Mouse (Mus musculus) heart, embryonic 10.5 days (tissue): ENCODE measurements around the gene Psmb9. TPM values are rescaled to one million over a fixed set of nuclear protein-coding genes. Genes with fewer than 3 reads are reported as not detected.
"Not testable (repeated sequence)": the region's sequence is repeated elsewhere in the genome, so short reads cannot be mapped to it uniquely, and the experiment has no call there.

Source experiments
- DNase-seq: peaks from one replicate; pipeline ENCODE4 v3.0.0-alpha.2; 2017; ENCODE audit warnings: low spot score
- H3K27ac ChIP-seq: fragments of 300-500 bp; sonication (generic); 2 replicates; pipeline ENCODE4 v1.5.1; 2016; ENCODE audit warnings: mild to moderate bottlenecking
- H3K27me3 ChIP-seq: fragments of 300-500 bp; sonication (generic); 2 replicates; pipeline ENCODE4 v1.6.1; 2016; ENCODE audit warnings: mild to moderate bottlenecking; ENCODE audit not compliant: poor library complexity, insufficient read depth, severe bottlenecking
- H3K36me3 ChIP-seq: fragments of 300-500 bp; sonication (generic); 2 replicates; pipeline ENCODE4 v1.6.1; 2016; ENCODE audit warnings: mild to moderate bottlenecking, moderate library complexity
- H3K4me1 ChIP-seq: fragments of 300-500 bp; sonication (generic); 2 replicates; pipeline ENCODE4 v1.6.1; 2016; ENCODE audit warnings: mild to moderate bottlenecking
- H3K4me3 ChIP-seq: fragments of 300-500 bp; sonication (generic); 2 replicates; pipeline ENCODE4 v1.5.1; 2016; ENCODE audit warnings: mild to moderate bottlenecking, moderate library complexity
- H3K9me3 ChIP-seq: fragments of 300-500 bp; sonication (generic); 2 replicates; pipeline ENCODE4 v1.6.1; 2016; ENCODE audit warnings: mild to moderate bottlenecking, moderate library complexity
- WGBS: fragments of 180-500 bp; shearing (Covaris S2); methylation state at CpG from one replicate; pipeline ENCODE4 v1.1.7; 2016; 5-methylcytosine and 5-hydroxymethylcytosine counted together
- polyA plus RNA-seq: library from polyadenylated mRNA; unstranded; fragments of >200 nt; fragmentation: Nextera tagmentation; extraction: Ambion mirVana; gene quantifications from 2 replicates; pipeline ENCODE4 v1.2.1, GENCODE M21; 2016

Gene Psmb9
- polyA plus RNA-seq, 1 experiment from 2014 or later: 0.60 TPM

DNA sequence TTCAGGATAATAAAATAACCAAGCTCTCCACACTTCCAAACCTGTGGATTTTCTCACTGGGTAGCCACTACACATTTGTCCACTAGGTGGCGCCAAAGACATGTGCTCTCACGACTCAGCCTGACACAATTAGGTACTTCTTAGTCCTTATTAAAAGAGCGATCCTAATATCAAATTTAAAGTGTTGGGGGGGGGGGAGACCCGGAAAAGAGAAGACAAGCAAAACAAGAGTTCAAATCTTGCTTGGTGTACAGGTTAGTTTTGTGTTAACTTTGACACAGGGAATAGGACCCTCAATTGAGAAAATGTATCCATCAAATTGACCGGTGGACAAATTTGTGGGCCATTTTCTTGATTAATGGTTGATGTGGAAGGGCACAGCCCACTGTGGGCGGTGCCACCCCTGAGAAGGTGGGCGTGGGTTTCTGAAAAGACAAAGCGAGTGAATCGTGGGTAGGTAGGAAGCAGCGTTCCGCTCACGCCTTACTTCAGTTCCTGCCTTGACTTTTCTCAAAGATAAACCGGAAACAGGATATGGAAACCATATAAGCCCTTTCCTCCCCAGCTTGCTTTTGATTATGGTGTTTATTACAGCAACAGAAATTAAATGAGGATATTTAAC is 16.6 kb downstream of the Psmb9 start:
- H3K4me3 ChIP-seq: no peak overlapping the region
- H3K36me3 ChIP-seq: no peaks in the 10 kb centered on the region
- 0 out of 2 replicates have a peak, but pooled peaks cover 2% of the 10 kb centered on the region for H3K9me3 ChIP-seq
- H3K4me1 ChIP-seq: no peaks in the 10 kb centered on the region
- 39% methylated on average over 13 of the region's 13 CpGs for WGBS
- 0 out of 2 replicates have a peak, but pooled peaks cover 4% of the 10 kb centered on the region for H3K27me3 ChIP-seq
- peak; percentile 78 for DNase-seq
- H3K27ac ChIP-seq: no peak overlapping the region

DNA sequence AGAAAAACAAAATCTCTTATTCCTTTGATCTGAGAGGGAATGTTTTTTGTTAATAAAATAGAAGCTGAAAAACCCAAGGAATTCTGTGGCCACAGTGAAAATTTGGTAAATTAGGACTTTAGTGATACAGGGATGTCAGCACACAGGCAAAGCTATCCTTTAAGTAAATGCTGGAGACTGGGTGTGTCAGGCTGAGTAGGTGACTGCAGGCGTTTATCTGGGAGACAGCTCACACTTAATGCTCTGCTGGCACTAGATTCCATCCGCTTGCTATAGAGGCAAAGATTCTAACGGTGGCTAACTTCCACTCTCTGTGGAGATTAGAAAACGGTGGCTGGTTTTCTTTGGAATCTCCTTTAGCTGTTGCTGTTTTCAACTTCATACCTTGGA is 17.1 kb downstream of the Psmb9 start:
- DNase-seq: no peak
- Histone ChIP-seq H3K4me3 (no peak overlapping the region), H3K27ac (no peak overlapping the region), H3K9me3 (0 out of 2 replicates have a peak, but pooled peaks cover 2% of the 10 kb centered on the region), H3K36me3 (no peaks in the 10 kb centered on the region), H3K4me1 (no peaks in the 10 kb centered on the region), H3K27me3 (0 out of 2 replicates have a peak, but pooled peaks cover 4% of the 10 kb centered on the region)
- 17% methylated on average over 4 of the region's 4 CpGs for WGBS

DNA sequence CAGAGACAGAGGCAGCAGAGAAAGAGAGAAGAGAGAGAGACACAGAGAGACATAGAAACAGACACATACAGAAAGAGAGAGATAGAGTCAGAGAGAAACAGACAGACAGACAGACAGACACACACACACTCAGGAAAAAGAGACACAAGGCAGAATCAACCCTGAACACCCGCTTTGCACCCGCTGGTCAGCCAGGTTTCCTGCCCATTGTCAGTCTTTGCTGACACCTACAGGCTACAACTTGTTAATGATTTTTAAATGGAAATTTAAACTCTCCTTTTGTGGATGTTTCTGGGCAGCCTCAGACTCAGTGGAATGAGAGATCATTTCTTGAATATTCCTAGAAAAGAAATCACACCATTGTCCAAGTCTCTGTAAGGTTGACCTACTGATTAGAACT is 18.3 kb downstream of the Psmb9 start:
- Histone ChIP-seq H3K36me3 (no peaks in the 10 kb centered on the region), H3K27ac (no peak overlapping the region), H3K9me3 (0 out of 2 replicates have a peak, but pooled peaks cover 2% of the 10 kb centered on the region), H3K4me3 (no peak overlapping the region), H3K4me1 (no peaks in the 10 kb centered on the region), H3K27me3 (0 out of 2 replicates have a peak, but pooled peaks cover 4% of the 10 kb centered on the region)
- DNase-seq: no peak
- 3% methylated on average over 2 of the region's 2 CpGs for WGBS

- no peak overlapping the region for H3K4me3 ChIP-seq
- 62% methylated on average over 6 of the region's 6 CpGs for WGBS
- no peaks in the 10 kb centered on the region for H3K4me1 ChIP-seq
- H3K27me3 ChIP-seq: no peaks in the 10 kb centered on the region
- no peaks in the 10 kb centered on the region for H3K36me3 ChIP-seq
- no peak for DNase-seq
- no peak overlapping the region for H3K27ac ChIP-seq
- H3K9me3 ChIP-seq: no peaks in the 10 kb centered on the region
Observed at GRCm38 (mm10) chr17:34165033-34165730, 22.4 kb downstream of the Psmb9 start.

GRCm38 (mm10) chr17:34164202-34164895 is 23.2 kb downstream of the Psmb9 start:
- H3K36me3 ChIP-seq: no peaks in the 10 kb centered on the region
- no peak overlapping the region for H3K27ac ChIP-seq
- no peak for DNase-seq
- WGBS: 42% methylated on average over 9 of the region's 9 CpGs
- no peaks in the 10 kb centered on the region for H3K4me1 ChIP-seq
- H3K27me3 ChIP-seq: no peaks in the 10 kb centered on the region; the same call in 1 of the 2 replicates
- no peak overlapping the region for H3K4me3 ChIP-seq
- H3K9me3 ChIP-seq: no peaks in the 10 kb centered on the region

GRCm38 (mm10) chr17:34155534-34155933 is 32.0 kb downstream of the Psmb9 start:
- Histone ChIP-seq H3K9me3 (no peaks in the 10 kb centered on the region), H3K36me3 (no peaks in the 10 kb centered on the region), H3K4me3 (no peak overlapping the region), H3K27ac (no peak overlapping the region), H3K27me3 (peaks cover 10% of the 10 kb centered on the region; the same call in 1 of the 2 replicates), H3K4me1 (no peaks in the 10 kb centered on the region)
- DNase-seq: no peak
- WGBS: 49% methylated on average over 5 of the region's 5 CpGs

GRCm38 (mm10) chr17:34152923-34153322 is 34.6 kb downstream of the Psmb9 start, which contains the start of gene H2-DMb1:
Gene H2-DMb1 (plus strand): TSS chr17:34153072.
- DNase-seq: no peak
- H3K27me3 ChIP-seq: peaks cover 14% of the 10 kb centered on the region; the same call in 1 of the 2 replicates
- H3K9me3 ChIP-seq: no peaks in the 10 kb centered on the region
- no peak within 1 kb of the TSS for H3K27ac ChIP-seq
- 60% methylated on average over 4 of the region's 4 CpGs for WGBS
- no peaks in the 10 kb centered on the region for H3K36me3 ChIP-seq
- no peaks in the 10 kb centered on the region for H3K4me1 ChIP-seq
- H3K4me3 ChIP-seq: no peak within 1 kb of the TSS

- Histone ChIP-seq H3K4me3 (no peak overlapping the region), H3K9me3 (no peaks in the 10 kb centered on the region), H3K27ac (no peak overlapping the region), H3K27me3 (peaks cover 35% of the 10 kb centered on the region), H3K4me1 (peaks cover 11% of the 10 kb centered on the region), H3K36me3 (no peaks in the 10 kb centered on the region)
- no peak for DNase-seq
- WGBS: 70% methylated on average over 3 of the region's 3 CpGs
Observed at GRCm38 (mm10) chr17:34144960-34145371, 42.6 kb downstream of the Psmb9 start.

- H3K9me3 ChIP-seq, H3K27ac ChIP-seq, H3K4me3 ChIP-seq, DNase-seq, H3K36me3 ChIP-seq: not testable (repeated sequence)
- Histone ChIP-seq H3K4me1 (peaks cover 18% of the 10 kb centered on the region), H3K27me3 (peaks cover 41% of the 10 kb centered on the region)
- WGBS: 90% methylated on average over 4 of the region's 4 CpGs
Observed at GRCm38 (mm10) chr17:34144221-34144620, 43.3 kb downstream of the Psmb9 start.

DNA sequence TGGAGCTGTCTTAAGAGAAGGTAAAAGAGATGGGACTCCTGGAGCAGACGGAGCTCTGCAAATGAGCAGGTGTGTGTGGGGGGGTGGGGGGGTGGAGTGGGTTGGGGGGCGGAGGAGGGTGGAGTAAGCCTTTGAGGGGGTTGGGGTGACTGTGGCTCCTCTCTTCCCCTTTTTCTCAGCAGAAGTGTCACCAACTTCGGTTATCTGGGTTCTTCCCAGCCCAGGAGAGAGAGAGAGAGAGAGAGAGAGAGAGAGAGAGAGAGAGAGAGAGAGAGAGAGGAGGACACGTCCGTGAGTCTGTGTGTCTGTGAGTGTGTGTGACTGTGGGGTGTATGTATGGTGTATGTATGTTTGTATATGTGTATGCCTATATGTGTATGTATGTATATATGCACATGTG is 44.1 kb downstream of the Psmb9 start:
- Histone ChIP-seq H3K36me3 (no peaks in the 10 kb centered on the region), H3K27me3 (peaks cover 48% of the 10 kb centered on the region), H3K4me3 (no peak overlapping the region), H3K27ac (no peak overlapping the region), H3K4me1 (peaks cover 21% of the 10 kb centered on the region), H3K9me3 (no peaks in the 10 kb centered on the region)
- DNase-seq: no peak
- WGBS: 71% methylated on average over 5 of the region's 5 CpGs

- H3K27me3 ChIP-seq: peaks cover 53% of the 10 kb centered on the region
- peaks cover 21% of the 10 kb centered on the region for H3K4me1 ChIP-seq
- no peak for DNase-seq
- no peak within 1 kb of the TSS for H3K27ac ChIP-seq
- 41% methylated on average over 7 of the region's 7 CpGs for WGBS
- H3K9me3 ChIP-seq: no peaks in the 10 kb centered on the region
- no peaks in the 10 kb centered on the region for H3K36me3 ChIP-seq
- no peak within 1 kb of the TSS for H3K4me3 ChIP-seq
Observed at GRCm38 (mm10) chr17:34143033-34143432, 44.5 kb downstream of the Psmb9 start, which contains the start of gene H2-DMb2. Gene H2-DMb2 (plus strand): TSS chr17:34143307.

- Histone ChIP-seq H3K9me3 (no peaks in the 10 kb centered on the region), H3K27ac (no peak overlapping the region), H3K4me3 (no peak overlapping the region), H3K36me3 (no peaks in the 10 kb centered on the region), H3K27me3 (peaks cover 58% of the 10 kb centered on the region), H3K4me1 (peaks cover 21% of the 10 kb centered on the region)
- 77% methylated on average over 7 of the region's 7 CpGs for WGBS
- DNase-seq: no peak
Observed at GRCm38 (mm10) chr17:34142456-34143010, 45.0 kb downstream of the Psmb9 start.
